Mouse (Mus musculus): ENCODE measurements around the gene Uhrf1bp1l. TPM values are rescaled to one million over a fixed set of nuclear protein-coding genes. Genes with fewer than 3 reads are reported as not detected.

Gene Uhrf1bp1l
- polyA plus RNA-seq, 1 experiment from 2014 or later: 30.0 TPM

GRCm38 (mm10) chr10:89731341-89731740 lies 13.4 kb upstream of the Uhrf1bp1l start:
- H3K27me3 ChIP-seq (replicated peaks): no peaks in the 10 kb centered on the region
- 4% methylated on average over 5 of the region's 5 CpGs for WGBS
- no peaks in the 10 kb centered on the region for H3K9me3 ChIP-seq
- no peak for ATAC-seq (replicated peaks)
- H3K4me1 ChIP-seq: peaks cover 19% of the 10 kb centered on the region
- H3K4me3 ChIP-seq: peak overlapping the region; percentile 58
- no peak overlapping the region for H3K27ac ChIP-seq
- H3K9ac ChIP-seq: peak overlapping the region; percentile 72
- H3K4me2 ChIP-seq: peak overlapping the region; percentile 68
- H3K36me3 ChIP-seq (replicated peaks): 0 out of 2 replicates have a peak, but pooled peaks cover 2% of the 10 kb centered on the region

GRCm38 (mm10) chr10:89732001-89732794 lies 12.6 kb upstream of the Uhrf1bp1l start, which contains the start of gene Actr6:
Actr6 (minus strand) TSS chr10:89732295.
- Histone ChIP-seq H3K4me3 (peak within 1 kb of the TSS; percentile 58), H3K4me2 (peak within 1 kb of the TSS; percentile 68), H3K9me3 (no peaks in the 10 kb centered on the region), H3K9ac (peak within 1 kb of the TSS; percentile 72), H3K27me3 (replicated peaks) (no peaks in the 10 kb centered on the region), H3K36me3 (replicated peaks) (no peaks in the 10 kb centered on the region), H3K27ac (peak within 1 kb of the TSS; percentile 80), H3K4me1 (peaks cover 19% of the 10 kb centered on the region)
- 2% methylated on average over 49 of the region's 49 CpGs for whole genome bisulfite sequencing
- ATAC-seq (replicated peaks): peak; percentile 100

GRCm38 (mm10) chr10:89737092-89737491 lies 7.7 kb upstream of the Uhrf1bp1l start:
- Histone ChIP-seq H3K27ac (no peak overlapping the region), H3K4me1 (peaks cover 4% of the 10 kb centered on the region), H3K4me3 (no peak overlapping the region), H3K27me3 (replicated peaks) (no peaks in the 10 kb centered on the region), H3K36me3 (replicated peaks) (no peaks in the 10 kb centered on the region), H3K4me2 (no peak overlapping the region), H3K9me3 (no peaks in the 10 kb centered on the region), H3K9ac (no peak overlapping the region)
- 47% methylated on average over 5 of the region's 5 CpGs for WGBS
- ATAC-seq (replicated peaks): no peak

GRCm38 (mm10) chr10:89737887-89738286 lies 6.9 kb upstream of the Uhrf1bp1l start:
- H3K9ac ChIP-seq: no peak overlapping the region
- H3K27ac ChIP-seq: no peak overlapping the region
- no peak for ATAC-seq (replicated peaks)
- H3K4me2 ChIP-seq: no peak overlapping the region
- no peaks in the 10 kb centered on the region for H3K36me3 ChIP-seq (replicated peaks)
- no peak overlapping the region for H3K4me3 ChIP-seq
- peaks cover under 1% of the 10 kb centered on the region for H3K4me1 ChIP-seq
- WGBS: 94% methylated on average over 3 of the region's 3 CpGs
- no peaks in the 10 kb centered on the region for H3K9me3 ChIP-seq
- H3K27me3 ChIP-seq (replicated peaks): no peaks in the 10 kb centered on the region

- WGBS: 92% methylated on average over 9 of the region's 9 CpGs
- no peaks in the 10 kb centered on the region for H3K4me1 ChIP-seq
- ATAC-seq (replicated peaks): no peak
- no peaks in the 10 kb centered on the region for H3K9me3 ChIP-seq
- no peak overlapping the region for H3K4me2 ChIP-seq
- no peaks in the 10 kb centered on the region for H3K27me3 ChIP-seq (replicated peaks)
- H3K27ac ChIP-seq: no peak overlapping the region
- no peak overlapping the region for H3K4me3 ChIP-seq
- no peaks in the 10 kb centered on the region for H3K36me3 ChIP-seq (replicated peaks)
- no peak overlapping the region for H3K9ac ChIP-seq
Observed at GRCm38 (mm10) chr10:89738395-89738794, 6.4 kb upstream of the Uhrf1bp1l start.

- no peak overlapping the region for H3K9ac ChIP-seq
- peaks cover 5% of the 10 kb centered on the region; the same call in 1 of the 2 replicates for H3K4me1 ChIP-seq
- H3K4me2 ChIP-seq: no peak overlapping the region
- WGBS: 55% methylated on average over 7 of the region's 7 CpGs
- no peaks in the 10 kb centered on the region for H3K36me3 ChIP-seq (replicated peaks)
- H3K27me3 ChIP-seq (replicated peaks): no peaks in the 10 kb centered on the region
- H3K27ac ChIP-seq: no peak overlapping the region
- H3K4me3 ChIP-seq: no peak overlapping the region
- H3K9me3 ChIP-seq: no peaks in the 10 kb centered on the region
- no peak for ATAC-seq (replicated peaks)
Observed at GRCm38 (mm10) chr10:89739703-89740102, 5.1 kb upstream of the Uhrf1bp1l start.

GRCm38 (mm10) chr10:89740995-89741394 lies 3.8 kb upstream of the Uhrf1bp1l start:
- Histone ChIP-seq H3K27ac (no peak overlapping the region), H3K4me1 (peaks cover 5% of the 10 kb centered on the region; the same call in 1 of the 2 replicates), H3K4me2 (no peak overlapping the region), H3K36me3 (replicated peaks) (no peaks in the 10 kb centered on the region), H3K27me3 (replicated peaks) (no peaks in the 10 kb centered on the region), H3K9ac (no peak overlapping the region), H3K9me3 (no peaks in the 10 kb centered on the region), H3K4me3 (no peak overlapping the region)
- 77% methylated on average over 6 of the region's 6 CpGs for WGBS
- ATAC-seq (replicated peaks): no peak

- no peak overlapping the region for H3K9ac ChIP-seq
- H3K27me3 ChIP-seq (replicated peaks): no peaks in the 10 kb centered on the region
- no peak overlapping the region for H3K27ac ChIP-seq
- no peak for ATAC-seq (replicated peaks)
- no peak overlapping the region for H3K4me2 ChIP-seq
- H3K36me3 ChIP-seq (replicated peaks): no peaks in the 10 kb centered on the region
- no peaks in the 10 kb centered on the region for H3K9me3 ChIP-seq
- WGBS: 96% methylated on average over 4 of the region's 4 CpGs
- no peak overlapping the region for H3K4me3 ChIP-seq
- peaks cover 15% of the 10 kb centered on the region for H3K4me1 ChIP-seq
Observed at GRCm38 (mm10) chr10:89743266-89743665, 1.5 kb upstream of the Uhrf1bp1l start.

GRCm38 (mm10) chr10:89744341-89744740 lies 450 bp upstream of the Uhrf1bp1l start:
- 24% methylated on average over 3 of the region's 3 CpGs for whole genome bisulfite sequencing
- ATAC-seq (replicated peaks): no peak

GRCm38 (mm10) chr10:89745666-89746020 lies 852 bp downstream of the Uhrf1bp1l start:
- Histone ChIP-seq H3K27ac (peak overlapping the region; percentile 92), H3K27me3 (replicated peaks) (no peaks in the 10 kb centered on the region), H3K4me2 (peak overlapping the region; percentile 62), H3K36me3 (replicated peaks) (no peaks in the 10 kb centered on the region), H3K9ac (peak overlapping the region; percentile 88), H3K4me3 (peak overlapping the region; percentile 61), H3K9me3 (no peaks in the 10 kb centered on the region), H3K4me1 (peaks cover 15% of the 10 kb centered on the region)
- under 1% methylated on average over 14 of the region's 14 CpGs for WGBS
- peak; percentile 13 for ATAC-seq (replicated peaks)

More at GRCm38 (mm10) chr10:89744341-89744740, 450 bp upstream of the Uhrf1bp1l start:
- no peaks in the 10 kb centered on the region for H3K9me3 ChIP-seq
- peak overlapping the region; percentile 61 for H3K4me3 ChIP-seq
- H3K36me3 ChIP-seq (replicated peaks): no peaks in the 10 kb centered on the region
- no peaks in the 10 kb centered on the region for H3K27me3 ChIP-seq (replicated peaks)
- peaks cover 15% of the 10 kb centered on the region for H3K4me1 ChIP-seq
- peak overlapping the region; percentile 62 for H3K4me2 ChIP-seq
- H3K9ac ChIP-seq: no peak overlapping the region
- H3K27ac ChIP-seq: no peak overlapping the region

GRCm38 (mm10) chr10:89746581-89746980 lies 1.8 kb downstream of the Uhrf1bp1l start:
- no peak overlapping the region for H3K4me3 ChIP-seq
- no peaks in the 10 kb centered on the region for H3K9me3 ChIP-seq
- H3K4me1 ChIP-seq: peaks cover 15% of the 10 kb centered on the region
- H3K4me2 ChIP-seq: peak overlapping the region; percentile 16; the same call in 1 of the 2 replicates
- WGBS: 57% methylated on average over 3 of the region's 3 CpGs
- no peak for ATAC-seq (replicated peaks)
- H3K9ac ChIP-seq: no peak overlapping the region
- no peaks in the 10 kb centered on the region for H3K27me3 ChIP-seq (replicated peaks)
- H3K36me3 ChIP-seq (replicated peaks): no peaks in the 10 kb centered on the region
- no peak overlapping the region for H3K27ac ChIP-seq

- Histone ChIP-seq H3K4me3 (no peak overlapping the region), H3K9ac (no peak overlapping the region), H3K36me3 (replicated peaks) (no peaks in the 10 kb centered on the region), H3K27me3 (replicated peaks) (no peaks in the 10 kb centered on the region), H3K4me1 (peaks cover 15% of the 10 kb centered on the region), H3K9me3 (no peaks in the 10 kb centered on the region), H3K27ac (no peak overlapping the region), H3K4me2 (no peak overlapping the region)
- 93% methylated on average over 8 of the region's 8 CpGs for WGBS
- ATAC-seq (replicated peaks): no peak
Observed at GRCm38 (mm10) chr10:89747221-89747905, 2.6 kb downstream of the Uhrf1bp1l start.
